Mouse (Mus musculus) activated CD4-positive, CD25-positive, alpha-beta regulatory T cell, adult 4 months (primary cell): Measurements from ENCODE around the gene Scnn1a. TPM values are rescaled to one million over a fixed set of nuclear protein-coding genes. Genes with fewer than 3 reads are reported as not detected.
"Not testable (repeated sequence)": the region's sequence is repeated elsewhere in the genome, so short reads cannot be mapped to it uniquely, and the experiment has no call there.

Experiments used
- ATAC-seq: one replicate; pipeline ENCODE4 v1.8.0; 2017
- polyA plus RNA-seq, 2 experiments: library from polyadenylated mRNA; unstranded; fragments of 100-300 nt; shearing (Covaris generic); gene quantifications; one replicate each; pipeline ENCODE4 v1.2.1; 2017

The Scnn1a gene
- polyA plus RNA-seq = not detected

DNA sequence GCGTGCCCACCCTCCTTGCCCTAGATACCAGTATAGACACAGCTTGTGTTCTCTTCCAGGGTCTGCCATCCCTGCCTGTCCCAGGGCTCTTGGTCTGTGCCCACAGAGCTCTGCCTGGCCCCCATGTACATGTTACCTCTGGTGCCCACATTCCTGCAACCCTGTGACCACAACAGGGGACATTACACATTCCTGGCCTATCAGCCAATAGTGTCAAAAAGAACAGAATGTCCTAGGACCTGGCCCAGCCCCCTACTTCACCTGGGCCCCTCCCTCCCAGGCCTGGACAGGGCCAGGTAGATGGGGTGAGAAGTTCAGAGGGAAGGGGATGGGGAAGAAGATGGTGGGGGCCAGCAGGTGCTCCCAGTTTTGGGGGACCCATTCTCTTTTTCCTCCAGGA lies at the start of gene Scnn1a:
Scnn1a (plus strand) TSS at position 337 of the 400 bp plus-strand sequence.
- no peak for ATAC-seq

GRCm38 (mm10) chr6:125271455-125272227 lies 48.8 kb upstream of the Scnn1a start:
- ATAC-seq = peak; percentile 76

DNA sequence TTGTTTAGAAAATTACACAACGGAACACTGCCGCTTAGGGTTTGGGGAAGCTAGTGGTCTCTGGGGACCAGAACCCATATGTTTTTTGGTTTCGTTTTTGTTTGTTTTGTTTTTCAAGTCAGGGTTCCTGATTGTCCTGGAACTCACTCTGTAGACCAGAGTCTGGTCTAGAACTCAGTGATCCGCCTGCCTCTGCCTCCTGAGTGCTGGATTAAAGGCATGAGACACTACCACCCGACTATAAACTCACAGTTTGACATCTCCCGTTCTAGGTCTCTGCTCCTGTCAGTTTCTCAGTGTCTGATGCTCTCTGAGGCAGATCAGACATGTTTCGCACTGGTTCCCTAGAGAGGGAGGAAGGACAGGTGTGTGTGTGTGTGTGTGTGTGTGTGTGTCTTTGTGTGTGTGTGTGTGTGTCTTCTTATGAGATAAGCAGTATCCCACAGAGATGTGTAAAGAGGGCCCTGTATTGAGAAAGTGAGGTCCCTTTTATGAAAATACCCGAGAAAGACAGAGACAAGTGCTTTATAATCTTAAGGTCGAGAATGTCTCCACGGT lies 48.2 kb upstream of the Scnn1a start:
- no peak for ATAC-seq

GRCm38 (mm10) chr6:125274841-125275563 lies 45.5 kb upstream of the Scnn1a start:
- no peak for ATAC-seq

DNA sequence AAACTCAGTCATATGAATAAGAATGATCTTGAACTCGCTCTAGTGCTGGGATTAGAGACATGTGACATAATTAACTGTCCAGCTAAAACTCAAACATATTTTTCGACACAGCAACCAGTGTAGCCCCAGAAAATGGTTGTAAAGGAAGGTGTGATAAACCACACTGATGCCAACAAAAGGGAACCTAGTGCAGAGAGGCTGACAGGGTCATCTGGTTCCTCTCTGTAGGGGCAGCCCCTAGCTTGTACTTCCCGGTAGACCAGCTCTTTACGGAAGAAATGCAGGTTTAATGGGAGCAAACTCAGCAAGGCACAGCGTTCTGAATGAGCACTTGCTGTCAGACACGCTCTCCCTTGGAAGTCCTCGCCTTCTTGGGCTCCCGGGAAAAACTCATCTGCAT lies 40.7 kb upstream of the Scnn1a start:
- no peak for ATAC-seq

DNA sequence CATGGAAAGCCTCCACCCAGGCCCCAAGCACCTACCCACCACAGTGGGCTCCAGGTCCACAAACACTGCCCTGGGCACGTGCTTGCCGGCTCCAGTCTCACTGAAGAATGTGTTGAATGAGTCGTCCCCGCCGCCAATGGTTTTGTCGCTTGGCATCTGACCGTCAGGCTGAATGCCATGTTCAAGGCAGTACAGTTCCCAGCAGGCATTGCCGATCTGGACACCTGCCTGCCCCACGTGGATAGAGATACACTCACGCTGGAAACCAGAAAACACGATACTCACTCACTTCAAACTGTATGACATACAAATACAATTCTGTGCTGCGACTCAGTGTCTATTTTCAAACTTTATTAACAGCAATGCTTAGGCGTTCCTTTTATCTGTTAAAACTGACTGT lies 37.7 kb upstream of the Scnn1a start:
- ATAC-seq = not testable (repeated sequence)

DNA sequence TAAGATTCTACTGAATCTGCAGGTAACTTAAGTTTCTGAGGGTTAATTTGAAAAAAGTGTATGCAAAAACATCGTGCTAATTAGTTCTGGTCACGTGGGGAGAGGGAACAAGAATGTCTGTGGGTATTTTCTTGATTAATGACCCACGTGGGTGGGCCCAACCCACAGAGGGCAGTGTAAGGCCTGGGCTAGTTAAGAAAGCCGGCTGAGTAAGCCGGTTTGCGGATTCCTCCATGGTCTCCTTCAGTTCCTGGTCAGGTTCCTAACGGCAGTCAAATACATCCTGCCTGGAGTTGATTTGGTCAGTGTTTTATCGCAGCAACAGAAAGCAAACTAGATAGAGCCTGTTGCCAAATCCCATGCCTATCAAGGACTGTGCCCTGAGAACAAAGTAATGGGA lies 36.2 kb upstream of the Scnn1a start:
- ATAC-seq = no peak

- no peak for ATAC-seq
These were observed 35.7 kb upstream of the Scnn1a start for GRCm38 (mm10) chr6:125284751-125285150.

- no peak for ATAC-seq
These were observed 34.6 kb upstream of the Scnn1a start, which contains the start of gene Tuba3a for GRCm38 (mm10) chr6:125285890-125286289. Gene Tuba3a, minus strand, starts transcription at chr6:125286042.

DNA sequence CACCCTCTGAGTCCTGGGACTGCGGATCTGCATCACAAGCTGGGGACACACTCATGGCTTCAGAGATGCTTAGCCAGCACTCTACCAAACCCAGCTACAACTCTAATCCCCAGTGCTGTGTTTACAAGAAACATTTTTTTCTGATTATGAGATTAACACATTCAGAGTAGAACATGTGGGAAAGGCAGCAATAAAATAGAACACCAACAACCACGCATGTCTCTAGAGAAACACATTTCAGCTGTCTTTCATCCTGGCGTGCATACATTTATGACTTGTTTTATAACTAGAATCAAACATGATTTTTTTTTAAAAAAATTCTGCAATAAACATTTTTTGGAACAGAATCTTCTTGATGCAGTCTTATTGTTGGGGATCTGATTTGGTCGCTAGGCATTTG lies 33.5 kb upstream of the Scnn1a start:
- no peak for ATAC-seq

DNA sequence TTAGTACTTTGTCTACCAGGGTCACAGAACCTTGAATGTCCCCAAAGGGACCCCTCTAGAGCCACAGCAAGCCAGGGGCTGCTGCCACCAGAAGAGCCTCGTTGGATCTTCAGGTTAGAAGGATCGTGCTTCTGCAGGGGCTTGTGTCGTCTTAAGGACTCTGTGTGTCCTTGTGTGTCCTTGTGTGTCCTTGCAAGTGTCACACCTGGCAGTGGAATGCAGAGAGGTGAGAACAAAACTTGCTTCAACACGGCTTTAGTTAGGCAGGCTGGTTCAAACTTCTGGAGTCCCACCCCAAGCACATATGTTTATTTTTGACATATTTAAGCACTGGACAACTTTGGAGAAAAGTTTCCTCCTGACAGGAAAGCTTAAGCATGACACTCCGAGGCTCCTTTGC lies 31.7 kb upstream of the Scnn1a start:
- no peak for ATAC-seq

GRCm38 (mm10) chr6:125291329-125291728 lies 29.1 kb upstream of the Scnn1a start:
- ATAC-seq = no peak

DNA sequence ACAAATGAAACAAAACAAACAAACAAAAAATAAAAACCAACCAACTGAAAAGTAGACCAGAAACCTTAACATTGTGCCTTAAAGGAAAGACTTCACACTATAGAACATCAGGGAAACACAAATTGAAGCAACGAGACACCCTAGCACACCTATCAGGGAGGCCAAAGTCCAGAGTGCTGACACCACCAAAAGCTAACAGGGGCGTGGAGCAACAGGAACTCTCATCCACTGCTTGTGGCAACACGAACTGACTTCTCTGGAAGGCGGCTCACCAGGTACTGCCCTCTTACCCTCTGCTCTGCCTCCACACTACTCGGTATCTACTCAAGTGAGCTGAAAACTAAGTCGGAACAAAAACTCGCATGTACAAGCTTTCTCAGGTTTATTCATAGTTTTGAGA lies 28.2 kb upstream of the Scnn1a start:
- ATAC-seq = no peak

GRCm38 (mm10) chr6:125294049-125294448 lies 26.4 kb upstream of the Scnn1a start:
- ATAC-seq = no peak

DNA sequence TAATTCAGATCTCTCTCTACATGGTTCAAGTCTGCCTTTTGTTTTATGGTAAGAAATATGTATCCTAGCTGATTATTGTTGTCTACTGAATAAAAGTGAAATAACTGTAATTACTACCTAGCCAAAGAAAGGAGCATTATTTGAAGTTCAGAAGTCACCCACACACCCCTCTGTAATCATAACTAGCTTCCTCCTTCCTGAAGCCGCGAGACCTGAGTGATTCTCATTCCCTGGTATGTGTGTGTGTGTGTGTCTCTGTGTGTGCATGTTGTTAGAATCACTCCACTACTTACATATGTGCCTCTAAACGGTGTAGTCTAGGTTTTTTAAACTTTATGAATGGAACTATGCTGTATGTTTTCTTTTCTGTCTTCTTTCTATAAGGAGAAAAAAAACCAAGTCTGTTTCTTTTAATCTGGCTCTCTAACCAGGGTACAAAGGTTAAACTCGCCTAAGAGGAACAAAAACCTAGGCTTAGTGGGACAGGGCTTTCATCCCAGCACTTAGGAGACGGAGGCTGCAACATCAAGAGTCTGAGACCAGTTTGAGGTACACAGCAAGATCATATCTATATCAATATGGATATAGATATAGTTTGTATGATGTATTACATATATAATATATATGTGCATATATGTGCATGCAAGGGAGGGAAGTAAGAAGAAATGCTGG lies 23.2 kb upstream of the Scnn1a start:
- ATAC-seq = no peak

DNA sequence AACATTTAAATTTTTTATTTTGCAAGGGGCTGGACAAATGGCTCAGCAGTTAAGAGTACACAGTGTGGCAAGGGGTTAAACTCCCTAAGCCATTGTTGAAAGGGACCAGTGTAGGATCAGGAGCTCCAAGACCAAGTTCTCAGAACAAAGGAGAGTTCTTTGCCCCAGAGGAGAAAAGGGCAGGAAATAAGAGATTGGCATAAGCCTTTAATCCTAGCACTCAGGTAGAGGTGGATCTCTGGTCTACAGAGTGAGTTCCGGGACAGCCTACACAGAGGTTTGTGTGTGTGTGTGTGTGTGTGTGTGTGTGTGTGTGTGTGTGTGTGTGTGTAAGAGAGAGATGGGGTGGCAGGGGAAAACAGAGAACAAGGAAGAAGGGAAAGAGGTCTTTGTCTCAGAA lies 19.5 kb upstream of the Scnn1a start:
- no peak for ATAC-seq

- ATAC-seq = no peak
These were observed 18.1 kb upstream of the Scnn1a start for GRCm38 (mm10) chr6:125302231-125302982.

GRCm38 (mm10) chr6:125303242-125303641 lies 17.2 kb upstream of the Scnn1a start:
- no peak for ATAC-seq

DNA sequence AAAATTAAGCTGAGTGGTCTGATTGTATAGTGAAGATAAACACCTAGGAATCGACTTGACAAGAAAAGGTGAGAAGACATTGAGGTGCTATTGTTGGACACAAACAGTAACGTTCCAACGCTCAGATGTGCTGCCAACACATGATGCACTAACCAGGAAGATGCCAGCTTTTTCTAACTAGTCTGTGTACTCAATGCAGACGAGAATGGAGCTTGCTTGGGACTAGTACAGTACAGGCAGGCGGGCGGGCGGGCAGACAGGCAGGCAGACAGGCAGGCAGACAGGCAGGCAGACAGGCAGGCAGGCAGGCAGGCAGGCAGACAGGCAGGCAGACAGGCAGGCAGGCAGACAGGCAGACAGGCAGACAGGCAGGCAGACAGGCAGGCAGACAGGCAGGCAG lies 16.1 kb upstream of the Scnn1a start:
- not testable (repeated sequence) for ATAC-seq

DNA sequence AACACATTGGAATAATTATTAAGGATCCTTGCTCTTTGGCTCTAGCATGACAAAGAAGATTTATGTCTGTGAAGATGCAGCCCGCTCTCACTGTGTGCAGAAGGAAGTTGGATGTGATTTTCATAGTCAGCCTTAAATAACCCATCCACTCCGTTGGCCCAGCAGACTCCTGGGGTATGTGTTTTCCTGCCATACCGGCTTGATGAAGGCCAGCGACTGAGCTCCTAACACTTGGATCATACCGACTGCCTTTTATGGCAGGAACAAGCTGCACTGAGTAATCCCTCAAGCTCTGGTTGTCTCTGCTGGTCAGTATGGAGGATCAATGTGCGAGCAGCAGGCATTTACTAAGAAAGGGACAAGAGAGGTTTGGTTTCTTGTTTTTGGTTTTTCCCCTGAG lies 15.0 kb upstream of the Scnn1a start:
- no peak for ATAC-seq

DNA sequence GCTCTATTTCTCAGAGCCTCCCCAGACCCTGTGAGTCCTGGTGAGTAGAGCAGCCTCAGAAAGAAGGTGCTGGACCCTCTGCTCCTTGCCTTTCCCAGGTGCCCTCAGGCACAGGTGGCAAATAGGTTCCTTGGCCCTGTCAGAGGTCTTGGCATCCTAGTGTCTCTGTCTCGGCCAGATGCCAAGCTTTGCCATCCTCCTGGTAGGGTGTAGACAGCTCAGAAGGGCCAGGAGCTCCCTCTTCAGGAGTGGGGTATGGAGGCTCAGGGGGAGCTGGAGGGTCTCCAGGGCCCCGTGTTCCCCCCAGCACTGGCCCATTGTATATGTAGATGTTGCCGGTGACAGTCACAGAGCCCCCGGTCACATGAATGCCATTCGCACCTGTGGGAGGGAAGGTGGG lies 13.4 kb upstream of the Scnn1a start:
- no peak for ATAC-seq

DNA sequence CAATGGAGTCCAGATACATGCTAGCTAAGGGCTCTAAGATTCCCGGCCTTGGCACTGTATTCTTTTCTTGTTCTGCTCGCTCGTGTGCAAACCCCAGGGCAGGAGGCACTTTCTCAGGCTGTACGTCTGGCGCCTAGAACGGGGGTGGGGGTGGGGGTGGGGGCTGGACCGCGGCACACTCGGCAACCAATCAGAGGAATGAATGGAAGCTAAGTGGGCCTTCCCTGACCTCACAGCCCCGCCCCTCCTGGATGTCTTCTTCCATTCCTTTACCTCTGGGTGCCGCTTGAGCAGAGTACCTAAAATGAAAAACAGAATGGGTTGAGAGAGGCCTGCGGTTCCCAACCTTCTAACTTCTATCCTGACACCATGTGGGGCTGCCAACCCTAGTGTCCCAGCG lies 11.5 kb upstream of the Scnn1a start:
- no peak for ATAC-seq
